ENCODE assay signal across 20 mouse cellular contexts in genomic region chr11:45938917-45939316, GRCm38 (mm10). TPM values are rescaled to one million over a fixed set of nuclear protein-coding genes. Genes with fewer than 3 reads are reported as not detected.
DNase-seq lines count a peak whose midpoint lies in the region; ATAC-seq lines count a peak whose summit lies in the region.
"Had no signal": no experiment of that assay in that cellular context is flagged by ENCODE, and none has a peak within 500 bp of the region (broad histone marks: within the 10 kb centered on the region; RNA-seq: fewer than 3 reads in every experiment).

No protein-coding gene starts in this region.

- peak; percentile 59 for ATAC-seq in granulocyte monocyte progenitor cell, adult 5-6 weeks (replicated peaks; ENCODE audit: poor library complexity, severe bottlenecking)
- ATAC-seq in megakaryocyte-erythroid progenitor cell, adult 5-6 weeks (replicated peaks; ENCODE audit: low FRiP score, low TSS enrichment, poor library complexity, severe bottlenecking), result peak; percentile 71
- no peak for ATAC-seq in monocyte, adult 5-6 weeks (replicated peaks; ENCODE audit: insufficient number of reproducible peaks, low FRiP score, low TSS enrichment, poor library complexity, severe bottlenecking)
- ATAC-seq: forebrain, embryonic 13.5 days; forebrain, postnatal 0 days; intestine, embryonic 15.5 days had no signal

- peak; percentile 3 for DNase-seq in adrenal gland, postnatal 14 days
- DNase-seq in adrenal gland, adult 2 months, result no peak
- DNase-seq in NIH3T3 (ENCODE audit: low read depth), result peak; percentile 70
- no peak for DNase-seq in spleen, adult 18-20 months
- DNase-seq in thymus, postnatal 36 days, result no peak
- DNase-seq: cerebellum, adult 11 months; cerebellum, adult 9-10 months; cerebellum, postnatal 25 days; forebrain, postnatal 0 days; gastrocnemius, postnatal 36 days; heart, adult 2 months; heart, postnatal 14 days had no signal

RNA-seq across cellular contexts. Expression of gene Lsm11, which starts 5.8 kb away (rescaled TPM):
- total RNA-seq in adrenal gland, postnatal 14 days (2021), result 12.5 and 14.2 TPM in 2 replicates
- total RNA-seq in adrenal gland, adult 2 months (2021), result 10 to 100 TPM in 1 of 2 experiments, 1 to 10 TPM in 1; 7.0 to 19.1 TPM
- 4.8 and 6.9 TPM in 2 replicates for polyA plus RNA-seq in adrenal gland, adult 2 months (2012; rRNA removed)
- total RNA-seq in granulocyte monocyte progenitor cell, adult 5-6 weeks (2014; fragmentation: Nextera tagmentation), result 4.3 and 5.0 TPM in 2 replicates
- 2.7 and 7.3 TPM in 2 replicates for total RNA-seq in granulocyte monocyte progenitor cell, adult 5-6 weeks (2017)
- total RNA-seq in megakaryocyte-erythroid progenitor cell, adult 5-6 weeks (2014; fragmentation: Nextera tagmentation), result 3.6 and 4.4 TPM in 2 replicates
- 2.3 and 6.4 TPM in 2 replicates for total RNA-seq in megakaryocyte-erythroid progenitor cell, adult 5-6 weeks (2017)
- total RNA-seq in monocyte, adult 5-6 weeks (2017), result 2.2 to 3.4 TPM (median 2.6 TPM) in 3 replicates

RNA-seq across cellular contexts. Expression of gene Thg1l, which starts 16.4 kb away (rescaled TPM):
- total RNA-seq in adrenal gland, postnatal 14 days (2021), result 15.3 and 19.1 TPM in 2 replicates
- total RNA-seq in adrenal gland, adult 2 months (2021), result 10 to 100 TPM; 16.9 to 17.8 TPM
- 3.4 and 4.6 TPM in 2 replicates for polyA plus RNA-seq in adrenal gland, adult 2 months (2012; rRNA removed)
- total RNA-seq in granulocyte monocyte progenitor cell, adult 5-6 weeks (2014; fragmentation: Nextera tagmentation), result 10.7 and 16.1 TPM in 2 replicates
- 20.1 and 27.9 TPM in 2 replicates for total RNA-seq in granulocyte monocyte progenitor cell, adult 5-6 weeks (2017)
- 25.1 and 33.2 TPM in 2 replicates for total RNA-seq in megakaryocyte-erythroid progenitor cell, adult 5-6 weeks (2014; fragmentation: Nextera tagmentation)
- total RNA-seq in megakaryocyte-erythroid progenitor cell, adult 5-6 weeks (2017), result 43.7 and 54.6 TPM in 2 replicates
- 3.8 to 9.2 TPM (median 6.2 TPM) in 3 replicates for total RNA-seq in monocyte, adult 5-6 weeks (2017)

RNA-seq across cellular contexts. Expression of gene Sox30, which starts 41.2 kb away (rescaled TPM):
- 0.26 and 0.45 TPM in 2 replicates for total RNA-seq in adrenal gland, postnatal 14 days (2021)
- under 1 TPM; 0.14 to 0.28 TPM for total RNA-seq in adrenal gland, adult 2 months (2021)
- polyA plus RNA-seq in adrenal gland, adult 2 months (2012; rRNA removed), result 0.21 and 0.25 TPM in 2 replicates
- not detected in 2 replicates for total RNA-seq in granulocyte monocyte progenitor cell, adult 5-6 weeks (2014; fragmentation: Nextera tagmentation)
- total RNA-seq in granulocyte monocyte progenitor cell, adult 5-6 weeks (2017), result 0.65 TPM in 1 of 2 replicates, not detected in the other
- not detected in 2 replicates for total RNA-seq in megakaryocyte-erythroid progenitor cell, adult 5-6 weeks (2014; fragmentation: Nextera tagmentation)
- not detected in 2 replicates for total RNA-seq in megakaryocyte-erythroid progenitor cell, adult 5-6 weeks (2017)
- total RNA-seq in monocyte, adult 5-6 weeks (2017), result not detected in 3 replicates
- total RNA-seq: CH12.LX; gastrocnemius, adult 8-10 months; gastrocnemius, postnatal 36 days; hematopoietic stem cell, adult 5-6 weeks had no signal
- polyA plus RNA-seq: forebrain, embryonic 13.5 days had no signal

Comparison
In these comparisons a context has a peak if more than half of its experiments do, and no peak if none do; other contexts are left out.
1. DNase-seq: peak in adrenal gland, postnatal 14 days (single experiment) and NIH3T3 (single experiment); none in adrenal gland, adult 2 months (single experiment), spleen, adult 18-20 months (0 of 2) and thymus, postnatal 36 days (0 of 2).